Mouse (Mus musculus) stomach, postnatal 0 days (tissue): ENCODE measurements around the gene Bicral. TPM values are rescaled to one million over a fixed set of nuclear protein-coding genes. Genes with fewer than 3 reads are reported as not detected.

Experiments
- ATAC-seq: fragments of 200-750 bp; cut with Nextera tagmentation; 2 replicates; pipeline ENCODE4 v1.8.0; 2017; ENCODE audit not compliant: low FRiP score, low TSS enrichment
- DNase-seq: peaks from one replicate; pipeline ENCODE4 v3.0.0-alpha.2; 2016; ENCODE audit warnings: low spot score
- H3K27ac ChIP-seq: fragments of 300-500 bp; sonication (generic); replicated peaks from 2 replicates; pipeline ENCODE4 v1.5.1; 2014; ENCODE audit warnings: mild to moderate bottlenecking, control low read depth
- H3K27me3 ChIP-seq: fragments of 300-500 bp; sonication (generic); 2 replicates; pipeline ENCODE4 v1.6.1; 2014; ENCODE audit warnings: low read length; ENCODE audit not compliant: control insufficient read depth, insufficient read depth
- H3K36me3 ChIP-seq: fragments of 300-500 bp; sonication (generic); 2 replicates; pipeline ENCODE4 v1.6.1; 2014; ENCODE audit warnings: low read length, mixed read lengths; ENCODE audit not compliant: control insufficient read depth, insufficient read depth
- H3K4me1 ChIP-seq: fragments of 300-500 bp; sonication (generic); replicated peaks from 2 replicates; pipeline ENCODE4 v1.6.1; 2014; ENCODE audit warnings: antibody characterized with exemption; ENCODE audit not compliant: control insufficient read depth, insufficient read depth
- H3K4me2 ChIP-seq: fragments of 300-500 bp; sonication (generic); replicated peaks from 2 replicates; pipeline ENCODE4 v1.6.1; 2014; ENCODE audit warnings: low read depth, mild to moderate bottlenecking, control low read depth, moderate library complexity
- H3K4me3 ChIP-seq: fragments of 300-500 bp; sonication (generic); 2 replicates; pipeline ENCODE4 v1.5.1; 2014; ENCODE audit warnings: low read depth, low read length, control low read depth
- H3K9ac ChIP-seq: fragments of 300-500 bp; sonication (generic); 2 replicates; pipeline ENCODE4 v1.6.1; 2014; ENCODE audit warnings: mild to moderate bottlenecking, low read length, control low read depth, mixed read lengths
- H3K9me3 ChIP-seq: fragments of 300-500 bp; sonication (generic); 2 replicates; pipeline ENCODE4 v1.6.1; 2016; ENCODE audit warnings: low read length; ENCODE audit not compliant: control insufficient read depth
- CTCF ChIP-seq: IDR thresholded peaks from 2 replicates; pipeline ENCODE4 v1.5.1; 2016; ENCODE audit warnings: antibody characterized with exemption, low read depth, mild to moderate bottlenecking, moderate library complexity
- EP300 ChIP-seq: optimal IDR thresholded peaks from 2 replicates; pipeline ENCODE3; 2016; ENCODE audit warnings: antibody characterized with exemption
- WGBS: fragments of 180-500 bp; shearing (Covaris S2); extraction: QIAGEN DNeasy Blood & Tissue Kit; methylation state at CpG from one replicate; pipeline ENCODE4 v1.1.7; 2014; 5-methylcytosine and 5-hydroxymethylcytosine counted together
- polyA plus RNA-seq: library from polyadenylated mRNA; unstranded; fragments of >200 nt; fragmentation: Nextera tagmentation; extraction: Ambion mirVana; gene quantifications from 2 replicates; pipeline ENCODE4 v1.2.1, GENCODE M21; 2015

Bicral gene
- polyA plus RNA-seq, 1 experiment from 2014 or later: 2.3 TPM

DNA sequence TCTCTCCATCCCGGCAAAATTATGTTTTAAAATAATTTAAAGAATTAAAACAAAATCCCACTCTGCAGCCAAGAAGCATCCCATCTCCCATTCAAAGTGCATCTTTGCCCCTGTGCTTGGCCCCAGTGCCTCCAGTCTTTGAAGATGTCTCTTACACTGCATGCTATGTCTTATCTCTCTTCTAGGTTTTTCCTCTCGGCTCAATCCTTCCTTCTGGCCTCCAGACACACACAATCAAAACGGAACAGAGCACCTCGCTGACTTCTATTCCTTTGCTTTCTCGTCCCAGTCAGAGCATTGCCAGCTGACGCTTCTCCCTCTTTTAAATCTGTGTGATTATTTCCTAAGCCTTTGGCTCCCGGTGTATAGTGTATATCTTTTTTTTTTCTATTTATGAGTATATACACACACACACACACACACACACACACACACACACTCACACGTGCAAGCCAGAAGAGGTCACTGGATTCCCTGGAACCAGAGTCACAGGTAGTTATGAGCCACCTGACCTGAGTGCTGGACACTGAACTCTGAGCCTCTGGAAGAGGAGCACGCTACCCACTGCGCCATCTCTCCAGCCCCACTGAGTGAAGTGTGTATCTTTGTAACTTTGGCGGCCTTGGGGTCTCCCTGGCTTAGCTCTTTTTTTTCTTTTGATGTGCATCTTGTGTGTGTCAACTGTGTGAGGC, 27.1 kb upstream of the Bicral start:
- 59% methylated on average over 11 of the region's 11 CpGs for WGBS
- DNase-seq (no peak), ATAC-seq (no peak)
- H3K9ac ChIP-seq: peak overlapping the region; percentile 27; the same call in 1 of the 2 replicates
- H3K4me3 ChIP-seq: no peak overlapping the region
- no peaks in the 10 kb centered on the region for H3K36me3 ChIP-seq
- no peaks in the 10 kb centered on the region for H3K4me1 ChIP-seq
- no peak overlapping the region for H3K4me2 ChIP-seq
- H3K27ac ChIP-seq: peak overlapping the region; percentile 65
- no peak for TF ChIP-seq CTCF
- no peak for TF ChIP-seq EP300
- no peaks in the 10 kb centered on the region for H3K9me3 ChIP-seq
- H3K27me3 ChIP-seq: no peaks in the 10 kb centered on the region

DNA sequence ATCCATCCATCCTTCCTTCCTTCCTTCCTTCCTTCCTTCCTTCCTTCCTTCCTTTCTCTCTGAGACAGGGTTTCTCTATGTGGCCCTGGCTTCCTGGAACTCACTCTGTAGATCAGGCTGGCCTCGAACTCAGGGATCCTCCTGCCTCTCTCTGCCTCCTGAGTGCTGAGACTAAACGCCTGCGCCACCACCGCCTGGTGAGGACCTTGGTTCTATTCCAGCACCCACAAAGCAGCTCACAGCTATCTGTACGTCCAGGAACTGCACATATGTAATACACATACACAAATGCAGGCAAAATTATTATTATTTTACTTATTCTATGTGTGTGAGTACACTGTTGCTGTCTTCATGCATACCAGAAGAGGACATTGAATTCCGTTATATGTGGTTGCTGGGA, 26.5 kb upstream of the Bicral start:
- DNase-seq (no peak), ATAC-seq (no peak)
- 93% methylated on average over 6 of the region's 6 CpGs for WGBS
- TF ChIP-seq CTCF (no peak), EP300 (no peak)
- no peak overlapping the region for H3K4me2 ChIP-seq
- no peaks in the 10 kb centered on the region for H3K27me3 ChIP-seq
- no peak overlapping the region for H3K4me3 ChIP-seq
- no peaks in the 10 kb centered on the region for H3K9me3 ChIP-seq
- H3K27ac ChIP-seq: no peak overlapping the region
- no peaks in the 10 kb centered on the region for H3K4me1 ChIP-seq
- H3K9ac ChIP-seq: no peak overlapping the region
- no peaks in the 10 kb centered on the region for H3K36me3 ChIP-seq

DNA sequence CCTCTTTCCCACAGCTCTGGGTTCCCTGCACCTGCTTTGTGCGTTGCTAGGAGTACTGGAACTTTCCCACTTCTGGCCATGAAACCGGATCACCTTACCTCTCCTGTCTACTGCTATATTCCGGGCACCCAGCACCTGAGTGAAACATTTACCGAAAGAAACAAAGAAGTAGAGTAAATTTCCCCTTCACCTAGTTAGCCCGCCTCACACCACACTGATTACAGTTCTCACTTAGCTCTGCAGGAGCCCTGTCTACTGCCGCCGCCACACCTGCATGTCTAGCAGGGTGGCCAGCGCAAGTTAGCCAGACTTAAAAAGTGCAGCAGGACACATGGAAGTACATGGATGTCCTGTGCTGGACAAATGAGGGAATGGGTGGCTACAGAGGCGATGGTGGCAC, 24.8 kb upstream of the Bicral start:
- peak; percentile 80 for ATAC-seq
- no peak overlapping the region; the same call in none of the 2 replicates for H3K4me2 ChIP-seq
- H3K9ac ChIP-seq: peak overlapping the region; percentile 41; the same call in 1 of the 2 replicates

DNA sequence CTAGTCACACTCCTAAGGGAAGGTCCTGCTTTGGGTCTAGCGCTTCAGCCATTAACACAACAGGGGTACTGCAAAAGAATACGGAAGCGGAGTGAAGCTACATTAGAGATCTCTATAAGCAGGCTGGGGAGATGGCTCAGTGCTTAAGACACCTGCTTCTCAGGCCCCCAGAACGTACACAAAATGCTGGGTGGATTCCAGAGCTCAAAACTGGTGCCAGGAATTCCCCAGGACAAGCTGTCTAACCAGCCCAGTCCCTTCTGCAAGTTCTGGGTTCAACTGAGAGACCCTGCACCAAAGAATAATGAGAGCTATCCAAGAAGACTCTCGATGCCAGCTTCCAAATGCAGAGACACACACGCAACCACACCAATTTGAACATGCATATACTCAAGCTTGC, 23.4 kb upstream of the Bicral start:
- TF ChIP-seq CTCF: no peak
- TF ChIP-seq EP300: no peak
- H3K27ac ChIP-seq: no peak overlapping the region; the same call in 1 of the 2 replicates

More for the DNA sequence above, 24.8 kb upstream of the Bicral start:
- H3K36me3 ChIP-seq: no peaks in the 10 kb centered on the region
- no peak overlapping the region for H3K4me3 ChIP-seq
- H3K27me3 ChIP-seq: no peaks in the 10 kb centered on the region
- DNase-seq: peak; percentile 78
- H3K9me3 ChIP-seq: no peaks in the 10 kb centered on the region
- TF ChIP-seq CTCF (no peak), EP300 (no peak)
- no peaks in the 10 kb centered on the region for H3K4me1 ChIP-seq
- peak overlapping the region; percentile 89 for H3K27ac ChIP-seq
- WGBS: 60% methylated on average over 9 of the region's 9 CpGs

DNA sequence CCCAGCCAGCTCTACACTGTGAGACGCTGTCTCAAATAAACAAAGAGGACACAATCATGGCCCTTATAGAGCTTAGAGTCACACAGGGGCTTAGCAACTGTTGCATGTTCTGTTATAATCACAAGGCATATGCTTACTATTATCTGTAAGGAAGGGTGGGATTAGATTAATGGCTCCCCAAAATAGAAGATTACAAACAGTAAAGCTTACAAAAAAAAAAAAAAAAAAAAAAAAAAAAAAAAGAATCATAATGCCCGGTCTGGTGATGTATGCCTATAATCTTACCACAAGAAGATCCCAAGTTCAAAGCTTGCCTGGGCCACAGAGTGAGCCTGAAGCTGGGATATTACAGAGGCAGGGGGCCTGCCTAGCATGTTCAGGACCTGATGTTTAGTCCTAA, 22.0 kb upstream of the Bicral start:
- Histone ChIP-seq H3K9ac (no peak overlapping the region), H3K4me1 (0 out of 2 replicates have a peak, but pooled peaks cover 2% of the 10 kb centered on the region), H3K4me3 (no peak overlapping the region), H3K9me3 (no peaks in the 10 kb centered on the region), H3K27me3 (no peaks in the 10 kb centered on the region), H3K4me2 (no peak overlapping the region), H3K36me3 (no peaks in the 10 kb centered on the region), H3K27ac (peak overlapping the region; percentile 41)
- WGBS: 38% methylated on average over 2 of the region's 2 CpGs
- TF ChIP-seq EP300 (no peak), CTCF (no peak)
- no peak for DNase-seq
- no peak for ATAC-seq

More for the DNA sequence above, 23.4 kb upstream of the Bicral start:
- Histone ChIP-seq H3K9ac (no peak overlapping the region), H3K4me1 (0 out of 2 replicates have a peak, but pooled peaks cover 2% of the 10 kb centered on the region), H3K4me2 (no peak overlapping the region), H3K4me3 (no peak overlapping the region), H3K36me3 (no peaks in the 10 kb centered on the region), H3K9me3 (no peaks in the 10 kb centered on the region), H3K27me3 (no peaks in the 10 kb centered on the region)
- WGBS: 76% methylated on average over 6 of the region's 6 CpGs
- DNase-seq: no peak
- ATAC-seq: no peak

DNA sequence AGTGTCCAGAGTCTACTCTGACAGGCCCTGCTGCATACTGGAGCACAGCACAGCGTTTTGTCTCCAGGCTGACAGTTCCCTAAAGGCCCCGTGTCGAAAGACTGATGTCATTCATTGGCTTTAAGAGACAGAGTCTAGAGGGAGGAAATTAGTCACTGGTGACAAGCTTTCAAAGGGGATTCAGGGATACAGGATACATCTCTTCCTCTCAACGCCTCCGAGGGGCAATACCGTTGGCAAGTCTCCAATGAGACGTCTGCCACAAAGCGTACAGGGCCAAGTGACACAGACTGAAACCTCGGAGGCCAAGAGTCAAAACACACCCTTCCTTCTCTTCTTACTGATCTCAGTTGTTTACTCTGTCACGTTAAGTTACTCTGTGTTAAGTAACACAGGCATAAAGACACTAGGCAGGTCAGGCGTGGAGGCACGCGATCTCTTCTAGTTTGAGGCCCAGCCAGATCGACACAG, 21.6 kb upstream of the Bicral start:
- no peak overlapping the region for H3K9ac ChIP-seq
- 15% methylated on average over 14 of the region's 14 CpGs for WGBS
- TF ChIP-seq EP300: peak; percentile 53
- no peak for TF ChIP-seq CTCF
- DNase-seq (no peak), ATAC-seq (peak; percentile 39)
- H3K4me1 ChIP-seq: 0 out of 2 replicates have a peak, but pooled peaks cover 2% of the 10 kb centered on the region
- peak overlapping the region; percentile 41 for H3K27ac ChIP-seq
- H3K4me2 ChIP-seq: no peak overlapping the region
- no peaks in the 10 kb centered on the region for H3K36me3 ChIP-seq
- no peak overlapping the region for H3K4me3 ChIP-seq
- no peaks in the 10 kb centered on the region for H3K9me3 ChIP-seq
- H3K27me3 ChIP-seq: no peaks in the 10 kb centered on the region
